Mouse (Mus musculus): ENCODE measurements around the gene Adh5. TPM values are rescaled to one million over a fixed set of nuclear protein-coding genes. Genes with fewer than 3 reads are reported as not detected.
A peak's percentile ranks its signal among the peaks of the same experiment; 100 is the strongest.

The Adh5 gene
- polyA plus RNA-seq (2015; fragmentation: Nextera tagmentation; extraction: Ambion mirVana) = 181 and 197 TPM in 2 replicates

- peak within 1 kb of the TSS; percentile 96 for H3K4me3 ChIP-seq (replicated peaks)
- peak; percentile 99 for ATAC-seq (ENCODE audit: insufficient read depth, low FRiP score, low read depth)
- H3K9ac ChIP-seq = peak within 1 kb of the TSS; percentile 70
- peak within 1 kb of the TSS; percentile 86 for H3K4me2 ChIP-seq
- peaks cover 9% of the 10 kb centered on the region for H3K4me1 ChIP-seq
- under 1% methylated on average over 85 of the region's 86 CpGs for WGBS
- H3K9me3 ChIP-seq = no peaks in the 10 kb centered on the region
- H3K27ac ChIP-seq = peak within 1 kb of the TSS; percentile 85
- H3K27me3 ChIP-seq (replicated peaks) = no peaks in the 10 kb centered on the region
- 0 out of 2 replicates have a peak, but pooled peaks cover 8% of the 10 kb centered on the region for H3K36me3 ChIP-seq
Observed at GRCm38 (mm10) chr3:138442612-138443464, at the start of gene Adh5. TSS of gene Adh5 (plus strand) at chr3:138443093.

GRCm38 (mm10) chr3:138404872-138405271 lies 38.0 kb upstream of the Adh5 start:
- H3K4me3 ChIP-seq (replicated peaks) = no peak overlapping the region
- WGBS = 76% methylated on average over 3 of the region's 3 CpGs
- H3K4me2 ChIP-seq = no peak overlapping the region
- H3K27me3 ChIP-seq (replicated peaks) = no peaks in the 10 kb centered on the region
- ATAC-seq (ENCODE audit: insufficient read depth, low FRiP score, low read depth) = no peak
- H3K9me3 ChIP-seq = no peaks in the 10 kb centered on the region
- H3K4me1 ChIP-seq = no peaks in the 10 kb centered on the region
- no peak overlapping the region for H3K9ac ChIP-seq
- no peaks in the 10 kb centered on the region for H3K36me3 ChIP-seq
- no peak overlapping the region for H3K27ac ChIP-seq

- Histone ChIP-seq H3K9me3 (no peaks in the 10 kb centered on the region), H3K27ac (no peak overlapping the region), H3K4me3 (replicated peaks) (no peak overlapping the region), H3K4me1 (no peaks in the 10 kb centered on the region), H3K9ac (no peak overlapping the region), H3K36me3 (no peaks in the 10 kb centered on the region), H3K4me2 (no peak overlapping the region), H3K27me3 (replicated peaks) (no peaks in the 10 kb centered on the region)
- WGBS = 36% methylated on average over 3 of the region's 3 CpGs
- ATAC-seq (ENCODE audit: insufficient read depth, low FRiP score, low read depth) = no peak
Observed at GRCm38 (mm10) chr3:138405341-138405740, 37.6 kb upstream of the Adh5 start.

DNA sequence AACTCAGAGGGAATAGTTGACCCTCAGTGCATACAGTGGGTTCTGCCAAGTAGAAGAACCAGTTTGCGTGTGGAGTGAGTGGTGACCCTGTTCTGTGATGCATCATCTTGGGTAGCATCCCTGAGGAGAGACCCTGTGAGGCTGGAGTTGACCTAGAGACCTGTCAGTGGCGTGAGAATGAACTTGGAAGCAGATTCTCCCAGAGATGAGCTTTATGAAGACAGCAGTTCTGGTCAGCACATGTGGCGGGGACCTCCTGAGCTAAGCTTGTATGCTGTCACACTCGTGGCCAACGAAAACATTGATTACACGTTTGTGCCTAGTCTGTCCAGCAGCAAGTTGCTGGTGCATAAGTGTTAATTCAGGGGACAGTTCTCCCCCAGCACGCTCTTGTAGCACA lies 37.1 kb upstream of the Adh5 start:
- H3K36me3 ChIP-seq = no peaks in the 10 kb centered on the region
- WGBS = 83% methylated on average over 7 of the region's 7 CpGs
- H3K27ac ChIP-seq = no peak overlapping the region
- no peak; the same call in 1 of the 2 replicates for ATAC-seq (ENCODE audit: insufficient read depth, low FRiP score, low read depth)
- no peaks in the 10 kb centered on the region for H3K4me1 ChIP-seq
- no peak overlapping the region for H3K4me3 ChIP-seq (replicated peaks)
- no peaks in the 10 kb centered on the region for H3K27me3 ChIP-seq (replicated peaks)
- no peaks in the 10 kb centered on the region for H3K9me3 ChIP-seq
- no peak overlapping the region for H3K4me2 ChIP-seq
- no peak overlapping the region for H3K9ac ChIP-seq

DNA sequence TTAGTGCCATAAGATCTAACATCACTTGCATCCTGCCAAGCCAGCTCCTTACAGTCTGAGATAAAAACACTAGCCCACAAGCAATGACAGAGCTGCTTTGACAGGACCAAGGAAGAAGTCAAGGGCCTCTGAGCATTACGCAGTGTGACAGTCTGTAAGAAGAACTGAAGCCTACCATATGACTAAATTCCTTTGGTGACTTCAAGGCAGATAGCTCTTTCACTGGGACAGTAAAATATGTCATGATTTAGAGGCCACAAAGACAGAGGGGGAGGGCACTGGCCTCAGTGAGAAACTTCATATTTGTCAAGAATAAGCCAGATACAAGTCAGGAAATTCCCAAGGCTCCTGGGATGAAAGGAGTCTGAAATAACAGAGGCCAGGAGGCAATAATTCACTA lies 35.0 kb upstream of the Adh5 start:
- no peak overlapping the region for H3K9ac ChIP-seq
- no peak overlapping the region for H3K27ac ChIP-seq
- no peaks in the 10 kb centered on the region for H3K4me1 ChIP-seq
- H3K4me3 ChIP-seq (replicated peaks) = no peak overlapping the region
- H3K4me2 ChIP-seq = no peak overlapping the region
- no peak for ATAC-seq (ENCODE audit: insufficient read depth, low FRiP score, low read depth)
- WGBS = 79% methylated on average over 1 of the region's 1 CpGs
- H3K27me3 ChIP-seq (replicated peaks) = no peaks in the 10 kb centered on the region
- H3K9me3 ChIP-seq = no peaks in the 10 kb centered on the region
- no peaks in the 10 kb centered on the region for H3K36me3 ChIP-seq

DNA sequence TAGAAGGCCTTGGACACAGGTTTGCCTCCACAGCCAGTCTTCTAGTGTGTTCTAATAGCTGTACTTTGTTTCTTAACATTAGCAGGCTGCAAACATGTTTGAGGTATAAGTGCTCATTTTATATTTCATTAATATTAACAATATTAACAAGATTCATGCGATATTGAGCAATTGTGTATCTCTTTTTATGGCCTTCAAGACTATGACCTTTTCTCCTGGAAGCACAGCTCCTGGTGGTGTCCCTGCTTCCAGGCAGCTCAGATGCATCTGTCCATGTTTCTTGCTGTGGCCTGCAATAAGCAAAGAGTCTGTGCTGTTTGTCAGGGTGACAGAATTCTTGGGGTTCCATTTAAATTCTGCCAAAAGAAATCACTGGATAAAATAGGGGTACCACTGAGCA lies 33.3 kb upstream of the Adh5 start:
- Histone ChIP-seq H3K4me3 (replicated peaks) (no peak overlapping the region), H3K27ac (no peak overlapping the region), H3K9ac (no peak overlapping the region), H3K4me1 (no peaks in the 10 kb centered on the region), H3K4me2 (no peak overlapping the region), H3K27me3 (replicated peaks) (no peaks in the 10 kb centered on the region), H3K36me3 (no peaks in the 10 kb centered on the region), H3K9me3 (no peaks in the 10 kb centered on the region)
- 90% methylated on average over 1 of the region's 1 CpGs for WGBS
- no peak for ATAC-seq (ENCODE audit: insufficient read depth, low FRiP score, low read depth)

DNA sequence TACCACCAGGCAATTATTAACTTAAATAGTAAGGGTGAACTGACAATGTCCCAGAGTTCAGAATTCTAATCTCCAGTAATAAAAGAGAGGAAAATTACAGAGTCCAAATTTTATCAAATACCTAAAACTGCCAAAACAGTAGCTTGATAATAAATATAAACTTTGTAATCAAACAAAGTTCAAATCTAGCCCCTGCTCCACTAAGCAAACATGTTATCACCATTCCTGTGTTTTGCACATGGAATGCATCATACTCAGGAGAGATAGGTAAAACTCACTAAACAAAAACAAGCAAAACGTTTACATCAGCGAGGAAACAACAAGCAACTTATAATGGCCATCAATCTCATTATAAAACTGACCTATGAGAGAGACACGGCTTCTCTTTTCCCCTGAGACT lies 32.7 kb upstream of the Adh5 start:
- no peak for ATAC-seq (ENCODE audit: insufficient read depth, low FRiP score, low read depth)
- H3K4me2 ChIP-seq = no peak overlapping the region
- WGBS = 82% methylated on average over 3 of the region's 3 CpGs

DNA sequence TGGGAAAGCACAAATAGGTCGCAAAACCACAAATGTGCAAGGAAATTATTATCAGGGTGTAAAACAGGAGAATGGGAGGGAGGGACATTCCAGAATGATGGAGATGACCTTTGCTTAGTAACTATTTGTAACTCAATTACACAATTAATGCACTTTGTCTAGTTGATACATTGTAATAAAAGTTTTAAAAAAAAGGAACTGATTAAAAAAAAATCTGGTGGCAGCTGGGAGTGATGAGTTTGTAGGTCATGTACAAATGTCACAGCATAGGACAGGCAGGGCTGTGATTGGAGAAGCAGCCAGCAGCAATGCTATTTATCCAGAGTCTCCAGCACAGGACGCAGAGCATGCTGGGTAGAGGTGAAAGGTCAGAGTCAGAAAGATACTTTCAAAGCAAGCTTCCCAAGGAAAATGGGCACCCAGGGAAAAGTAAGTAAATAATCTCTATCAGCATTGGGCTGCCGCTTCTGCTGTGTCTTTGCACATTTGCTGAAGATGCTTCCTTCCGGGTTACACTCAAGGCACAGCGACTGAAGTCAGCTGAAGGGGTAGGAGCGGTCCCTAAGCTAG lies 27.7 kb upstream of the Adh5 start, which contains the start of gene Adh4:
Gene Adh4, plus strand, starts transcription at position 346 of the 570 bp plus-strand sequence.
- no peak for ATAC-seq (ENCODE audit: insufficient read depth, low FRiP score, low read depth)
- Histone ChIP-seq H3K9ac (no peak within 1 kb of the TSS), H3K27me3 (replicated peaks) (no peaks in the 10 kb centered on the region), H3K9me3 (no peaks in the 10 kb centered on the region), H3K4me1 (no peaks in the 10 kb centered on the region), H3K4me2 (no peak within 1 kb of the TSS), H3K36me3 (no peaks in the 10 kb centered on the region), H3K27ac (no peak within 1 kb of the TSS), H3K4me3 (replicated peaks) (no peak within 1 kb of the TSS)
- WGBS = 73% methylated on average over 6 of the region's 6 CpGs

More for the DNA sequence above, 32.7 kb upstream of the Adh5 start:
- no peaks in the 10 kb centered on the region for H3K9me3 ChIP-seq
- H3K27ac ChIP-seq = no peak overlapping the region
- no peaks in the 10 kb centered on the region for H3K4me1 ChIP-seq
- H3K4me3 ChIP-seq (replicated peaks) = no peak overlapping the region
- no peaks in the 10 kb centered on the region for H3K27me3 ChIP-seq (replicated peaks)
- H3K9ac ChIP-seq = no peak overlapping the region
- no peaks in the 10 kb centered on the region for H3K36me3 ChIP-seq

- WGBS = 65% methylated on average over 6 of the region's 6 CpGs
- no peaks in the 10 kb centered on the region for H3K27me3 ChIP-seq (replicated peaks)
- H3K4me1 ChIP-seq = no peaks in the 10 kb centered on the region
- no peak overlapping the region for H3K4me2 ChIP-seq
- no peak for ATAC-seq (ENCODE audit: insufficient read depth, low FRiP score, low read depth)
- no peak overlapping the region for H3K9ac ChIP-seq
- no peak overlapping the region for H3K27ac ChIP-seq
- no peak overlapping the region for H3K4me3 ChIP-seq (replicated peaks)
- H3K9me3 ChIP-seq = no peaks in the 10 kb centered on the region
- H3K36me3 ChIP-seq = no peaks in the 10 kb centered on the region
Observed at GRCm38 (mm10) chr3:138419369-138419768, 23.5 kb upstream of the Adh5 start.

- no peaks in the 10 kb centered on the region for H3K4me1 ChIP-seq
- no peak for ATAC-seq (ENCODE audit: insufficient read depth, low FRiP score, low read depth)
- no peaks in the 10 kb centered on the region for H3K9me3 ChIP-seq
- 86% methylated on average over 3 of the region's 3 CpGs for WGBS
- H3K4me3 ChIP-seq (replicated peaks) = no peak overlapping the region
- H3K27me3 ChIP-seq (replicated peaks) = no peaks in the 10 kb centered on the region
- no peak overlapping the region for H3K27ac ChIP-seq
- H3K4me2 ChIP-seq = no peak overlapping the region
- H3K9ac ChIP-seq = no peak overlapping the region
- no peaks in the 10 kb centered on the region for H3K36me3 ChIP-seq
Observed at GRCm38 (mm10) chr3:138420385-138420784, 22.5 kb upstream of the Adh5 start.

- no peak overlapping the region for H3K4me2 ChIP-seq
- H3K4me3 ChIP-seq (replicated peaks) = no peak overlapping the region
- H3K27me3 ChIP-seq (replicated peaks) = no peaks in the 10 kb centered on the region
- H3K36me3 ChIP-seq = no peaks in the 10 kb centered on the region
- ATAC-seq (ENCODE audit: insufficient read depth, low FRiP score, low read depth) = no peak
- H3K9ac ChIP-seq = no peak overlapping the region
- WGBS = 61% methylated on average over 2 of the region's 2 CpGs
- H3K27ac ChIP-seq = no peak overlapping the region
- H3K4me1 ChIP-seq = no peaks in the 10 kb centered on the region
- no peaks in the 10 kb centered on the region for H3K9me3 ChIP-seq
Observed at GRCm38 (mm10) chr3:138423664-138424063, 19.2 kb upstream of the Adh5 start.

- H3K27ac ChIP-seq = no peak overlapping the region
- no peak overlapping the region for H3K4me3 ChIP-seq (replicated peaks)
- no peak overlapping the region for H3K9ac ChIP-seq
- 67% methylated on average over 4 of the region's 4 CpGs for WGBS
- ATAC-seq (ENCODE audit: insufficient read depth, low FRiP score, low read depth) = no peak
- H3K9me3 ChIP-seq = no peaks in the 10 kb centered on the region
- no peaks in the 10 kb centered on the region for H3K36me3 ChIP-seq
- no peaks in the 10 kb centered on the region for H3K4me1 ChIP-seq
- H3K4me2 ChIP-seq = no peak overlapping the region
- no peaks in the 10 kb centered on the region for H3K27me3 ChIP-seq (replicated peaks)
Observed at GRCm38 (mm10) chr3:138424247-138424646, 18.6 kb upstream of the Adh5 start.
